Mouse (Mus musculus) gonadal fat pad, adult 2 months (tissue): ENCODE data around the gene Tjp2. TPM values are rescaled to one million over a fixed set of nuclear protein-coding genes. Genes with fewer than 3 reads are reported as not detected.
"Not testable (repeated sequence)": the region's sequence is repeated elsewhere in the genome, so short reads cannot be mapped to it uniquely, and the experiment has no call there.

Experiments used
- DNase-seq: peaks from one replicate; pipeline ENCODE4 v3.0.0-alpha.2; 2012; ENCODE audit warnings: low read depth
- polyA plus RNA-seq: library from polyadenylated mRNA; depleted of rRNA; stranded (reverse); fragments of >200 nt; gene quantifications from 2 replicates; pipeline ENCODE4 v1.2.3, GENCODE M21; 2012

The Tjp2 gene
- polyA plus RNA-seq, 1 experiment: 22.3 TPM

DNA sequence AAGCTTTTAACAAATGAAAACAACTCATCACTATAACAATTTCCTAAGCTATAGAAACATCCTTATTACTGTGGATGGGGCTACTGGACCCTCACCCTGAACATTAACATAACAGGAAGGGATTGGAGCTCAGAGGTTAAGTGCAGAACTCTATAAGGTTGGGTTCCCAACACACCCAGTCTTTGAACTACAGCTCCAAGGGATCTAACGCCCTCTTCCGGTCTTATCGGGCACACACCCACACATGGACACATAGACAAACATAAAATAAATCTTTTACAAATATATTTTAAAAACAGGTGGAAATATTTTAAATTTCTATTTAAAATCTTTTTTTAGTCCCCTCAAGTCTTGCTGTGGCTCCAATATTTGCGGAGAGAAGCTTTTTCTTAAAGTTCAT is 3.4 kb downstream of the Tjp2 start:
- no peak for DNase-seq

DNA sequence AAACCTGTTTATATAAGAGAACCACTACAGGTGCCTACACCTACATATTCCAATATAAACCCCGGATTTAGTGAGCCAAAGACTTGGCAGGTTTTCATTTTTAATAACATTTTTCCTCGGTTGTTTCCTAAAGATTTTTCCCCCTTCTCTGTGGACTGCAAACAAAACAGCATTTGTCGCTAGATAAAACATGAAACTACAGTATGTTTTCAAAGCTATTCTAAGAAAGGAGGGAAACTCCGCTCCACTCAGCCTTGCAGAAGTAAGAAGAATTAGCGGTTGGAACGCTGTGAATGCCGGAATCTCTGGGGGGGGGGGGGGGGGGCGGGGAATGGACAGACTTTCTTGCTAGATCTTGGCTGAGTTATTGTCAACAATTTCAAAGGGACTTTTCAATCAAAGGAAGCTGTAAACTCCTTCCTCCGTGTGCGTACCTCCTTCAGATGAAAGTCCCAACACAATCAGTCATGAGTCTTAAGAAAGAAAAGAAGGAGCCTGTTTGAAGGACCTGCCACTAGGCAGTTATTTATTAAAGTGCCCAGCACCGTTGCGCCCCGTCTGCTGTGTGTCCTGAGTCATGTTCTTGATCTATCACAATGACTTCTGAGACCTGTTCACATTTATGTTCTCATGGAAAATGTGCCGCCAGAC is 3.9 kb downstream of the Tjp2 start:
- DNase-seq: no peak

GRCm38 (mm10) chr19:24219011-24219410 is 5.8 kb downstream of the Tjp2 start:
- no peak for DNase-seq

GRCm38 (mm10) chr19:24218291-24218690 is 6.5 kb downstream of the Tjp2 start:
- DNase-seq: no peak

GRCm38 (mm10) chr19:24217851-24218250 is 7.0 kb downstream of the Tjp2 start:
- DNase-seq: no peak

DNA sequence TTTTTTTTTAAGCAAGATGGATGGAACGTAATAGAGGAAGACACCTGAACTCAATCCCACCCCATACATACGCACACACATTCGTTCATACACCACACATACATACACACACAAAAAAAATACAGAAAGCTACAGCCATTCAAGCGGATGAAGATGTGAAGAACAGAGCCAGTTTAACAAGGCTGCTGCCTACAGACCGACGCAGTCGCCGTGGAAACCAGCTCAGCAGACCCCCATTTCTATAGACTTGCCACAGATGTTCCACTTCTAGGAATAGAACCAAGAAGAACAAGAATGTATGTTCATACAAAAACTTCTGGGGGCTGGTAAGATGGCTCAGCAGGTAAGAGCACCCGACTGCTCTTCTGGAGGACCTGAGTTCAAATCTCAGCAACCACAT is 8.1 kb downstream of the Tjp2 start:
- DNase-seq: no peak

DNA sequence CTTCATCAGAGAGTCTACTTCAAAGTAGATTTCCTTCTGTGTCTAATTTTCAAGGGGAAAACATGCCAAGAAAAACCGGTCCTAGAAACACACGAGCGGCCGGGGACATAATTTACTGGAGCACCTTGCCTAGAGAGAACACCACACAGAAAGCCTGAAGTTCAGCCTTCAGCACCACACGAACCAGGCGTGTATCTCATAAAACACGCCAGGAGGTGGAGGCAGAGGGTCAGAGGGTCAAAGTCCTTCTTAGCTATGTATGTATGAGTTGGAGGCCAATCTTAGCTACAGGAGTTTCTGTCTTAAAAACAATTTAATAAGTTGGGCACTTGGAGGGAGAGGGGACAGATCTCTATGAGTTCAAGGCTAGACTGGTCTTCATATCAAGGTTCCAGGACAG is 9.9 kb downstream of the Tjp2 start:
- no peak for DNase-seq

GRCm38 (mm10) chr19:24213299-24213698 is 11.5 kb downstream of the Tjp2 start:
- no peak for DNase-seq

DNA sequence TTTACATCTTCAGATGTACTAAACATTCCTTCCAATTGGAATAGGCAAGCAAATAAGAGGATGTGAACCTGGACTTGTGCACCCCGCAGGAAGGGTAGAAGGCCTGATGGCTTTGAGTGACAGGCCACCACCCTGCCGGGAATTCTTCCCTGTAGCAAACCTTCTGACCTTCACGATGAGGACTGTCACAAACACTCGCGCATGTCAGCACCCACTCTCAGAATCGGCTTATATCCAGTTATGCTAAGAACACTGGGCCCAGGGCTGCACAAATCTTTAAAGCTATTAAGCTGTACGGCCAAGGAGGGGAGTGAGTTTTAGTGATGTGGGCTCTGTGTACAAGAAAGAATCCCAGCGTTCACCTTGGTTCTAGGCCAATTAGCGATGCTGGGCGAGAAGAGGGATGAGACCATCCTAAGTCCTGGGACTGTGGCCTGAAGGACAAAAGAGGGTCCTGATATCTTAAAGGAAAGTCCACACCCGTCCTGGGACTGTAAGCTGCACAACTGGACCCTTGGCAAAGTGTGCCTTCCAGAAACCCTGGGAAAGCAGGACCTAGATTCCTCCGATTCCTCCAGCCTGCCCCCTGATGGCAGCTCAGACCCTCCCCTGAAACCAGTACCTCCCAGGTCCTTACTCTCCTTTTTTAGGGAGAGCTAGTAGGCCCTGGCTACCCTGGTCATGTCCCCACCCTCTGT is 12.1 kb downstream of the Tjp2 start:
- no peak for DNase-seq

DNA sequence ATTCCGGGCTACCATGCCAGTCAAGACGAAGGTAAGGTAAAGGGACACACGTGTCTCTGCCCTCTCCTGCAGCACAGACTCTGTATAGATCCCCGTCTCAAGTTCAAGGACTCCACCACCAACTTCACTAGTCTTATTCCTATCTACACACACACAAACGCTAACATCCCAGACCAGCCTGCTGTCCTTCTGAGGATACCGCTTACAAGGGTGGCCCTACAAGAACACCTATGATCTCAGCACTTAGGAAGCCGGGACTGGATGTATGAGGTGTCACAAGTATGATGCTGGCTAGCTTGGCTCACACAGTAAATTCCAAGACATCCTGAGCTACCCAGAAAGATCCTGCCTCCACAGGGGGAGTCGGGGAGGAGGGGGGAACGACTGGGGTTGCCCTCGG is 13.7 kb downstream of the Tjp2 start:
- no peak for DNase-seq

DNA sequence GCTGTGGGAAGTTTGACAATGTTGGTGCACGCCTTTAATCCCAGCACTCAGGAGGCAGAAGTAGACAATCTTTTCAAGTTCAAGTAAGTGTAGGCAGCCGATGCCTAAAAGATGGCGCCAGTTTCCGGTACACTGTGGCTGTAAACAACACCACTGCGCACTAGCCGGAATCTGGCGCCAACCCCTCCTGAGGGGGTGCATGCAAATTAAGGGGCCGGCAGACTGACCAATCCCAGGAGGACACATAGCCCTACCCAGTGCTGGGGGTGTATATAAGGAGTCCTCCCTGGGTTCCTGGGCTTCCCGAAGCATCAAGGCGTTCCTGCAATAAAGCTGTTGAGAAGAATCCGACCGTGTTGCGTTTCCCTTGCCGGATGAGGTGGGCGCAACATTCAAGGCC is 15.3 kb downstream of the Tjp2 start:
- DNase-seq: no peak

DNA sequence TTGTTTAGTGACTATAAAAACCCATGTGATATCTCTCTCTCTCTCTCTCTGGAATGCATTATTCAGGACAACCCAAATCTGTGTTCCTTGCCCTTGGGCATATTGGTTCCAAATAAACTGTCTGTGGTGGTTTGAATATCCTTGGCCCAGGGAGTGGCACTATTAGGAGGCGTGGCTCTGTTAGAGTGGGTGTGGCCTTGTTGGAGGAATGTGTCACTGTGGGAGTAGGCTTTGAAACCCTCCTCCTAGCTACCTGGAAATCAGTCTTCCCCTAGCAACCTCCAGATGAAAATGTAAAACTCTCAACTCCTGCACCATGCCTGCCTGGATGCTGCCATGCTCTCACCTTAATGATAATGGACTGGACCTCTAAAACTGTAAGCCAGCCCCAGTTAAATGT is 16.9 kb downstream of the Tjp2 start:
- DNase-seq: no peak

- no peak for DNase-seq
Observed at GRCm38 (mm10) chr19:24205001-24205400, 19.8 kb downstream of the Tjp2 start.

- DNase-seq: no peak
Observed at GRCm38 (mm10) chr19:24201848-24202247, 23.0 kb downstream of the Tjp2 start.

- DNase-seq: no peak
Observed at GRCm38 (mm10) chr19:24200566-24200965, 24.3 kb downstream of the Tjp2 start.

- DNase-seq: no peak
Observed at GRCm38 (mm10) chr19:24198676-24199303, 26.0 kb downstream of the Tjp2 start.

DNA sequence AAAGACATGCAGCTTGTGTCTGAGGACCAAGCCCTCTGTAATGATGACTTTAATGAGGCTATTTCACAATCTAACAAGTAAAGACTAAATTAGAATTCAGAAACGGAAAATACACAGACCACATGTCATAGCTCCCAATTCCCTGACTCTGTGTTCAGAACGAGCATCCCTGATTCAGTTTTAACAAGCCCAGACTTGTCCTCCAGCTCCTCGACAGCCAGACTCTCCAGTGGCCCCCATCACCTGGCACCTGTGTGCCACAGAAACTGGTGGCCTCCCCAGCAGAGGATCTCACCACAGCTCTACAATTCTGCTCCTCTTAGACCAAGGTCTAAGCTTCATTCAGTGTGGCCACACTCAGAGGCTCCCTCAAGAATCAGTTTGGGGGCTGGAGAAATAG is 27.5 kb downstream of the Tjp2 start:
- no peak for DNase-seq

- no peak for DNase-seq
Observed at GRCm38 (mm10) chr19:24195224-24195623, 29.6 kb downstream of the Tjp2 start.

- no peak for DNase-seq
Observed at GRCm38 (mm10) chr19:24194216-24194615, 30.6 kb downstream of the Tjp2 start.

GRCm38 (mm10) chr19:24192946-24193345 is 31.9 kb downstream of the Tjp2 start:
- no peak for DNase-seq

DNA sequence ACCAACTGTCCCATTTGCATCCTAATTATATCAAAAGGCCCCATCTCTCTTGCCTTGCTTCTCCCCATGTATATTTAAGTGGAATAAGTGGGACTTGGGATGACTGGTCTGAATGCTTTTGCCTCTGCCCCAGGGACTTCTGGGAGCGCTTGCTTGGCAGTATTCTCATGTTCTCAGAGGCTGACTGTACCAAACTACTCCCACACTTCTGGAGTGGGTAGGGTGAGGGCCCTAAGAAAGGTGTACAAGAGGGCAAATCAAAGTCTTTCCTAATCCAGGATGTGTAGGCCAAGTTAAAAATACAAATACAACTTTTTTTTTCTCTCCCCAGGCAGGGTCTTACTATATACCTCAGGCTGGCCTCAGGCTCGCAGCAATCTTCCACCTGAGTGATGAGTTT is 37.0 kb downstream of the Tjp2 start:
- DNase-seq: no peak

GRCm38 (mm10) chr19:24187358-24187757 is 37.5 kb downstream of the Tjp2 start:
- DNase-seq: not testable (repeated sequence)

- DNase-seq: no peak
Observed at GRCm38 (mm10) chr19:24183680-24184235, 41.1 kb downstream of the Tjp2 start.
